Mouse (Mus musculus): ENCODE measurements around the gene Ccdc85c. TPM values are rescaled to one million over a fixed set of nuclear protein-coding genes. Genes with fewer than 3 reads are reported as not detected.

The Ccdc85c gene
- total and polyA plus RNA-seq, 3 experiments = 14.0 to 32.4 (median 15.2) TPM

DNA sequence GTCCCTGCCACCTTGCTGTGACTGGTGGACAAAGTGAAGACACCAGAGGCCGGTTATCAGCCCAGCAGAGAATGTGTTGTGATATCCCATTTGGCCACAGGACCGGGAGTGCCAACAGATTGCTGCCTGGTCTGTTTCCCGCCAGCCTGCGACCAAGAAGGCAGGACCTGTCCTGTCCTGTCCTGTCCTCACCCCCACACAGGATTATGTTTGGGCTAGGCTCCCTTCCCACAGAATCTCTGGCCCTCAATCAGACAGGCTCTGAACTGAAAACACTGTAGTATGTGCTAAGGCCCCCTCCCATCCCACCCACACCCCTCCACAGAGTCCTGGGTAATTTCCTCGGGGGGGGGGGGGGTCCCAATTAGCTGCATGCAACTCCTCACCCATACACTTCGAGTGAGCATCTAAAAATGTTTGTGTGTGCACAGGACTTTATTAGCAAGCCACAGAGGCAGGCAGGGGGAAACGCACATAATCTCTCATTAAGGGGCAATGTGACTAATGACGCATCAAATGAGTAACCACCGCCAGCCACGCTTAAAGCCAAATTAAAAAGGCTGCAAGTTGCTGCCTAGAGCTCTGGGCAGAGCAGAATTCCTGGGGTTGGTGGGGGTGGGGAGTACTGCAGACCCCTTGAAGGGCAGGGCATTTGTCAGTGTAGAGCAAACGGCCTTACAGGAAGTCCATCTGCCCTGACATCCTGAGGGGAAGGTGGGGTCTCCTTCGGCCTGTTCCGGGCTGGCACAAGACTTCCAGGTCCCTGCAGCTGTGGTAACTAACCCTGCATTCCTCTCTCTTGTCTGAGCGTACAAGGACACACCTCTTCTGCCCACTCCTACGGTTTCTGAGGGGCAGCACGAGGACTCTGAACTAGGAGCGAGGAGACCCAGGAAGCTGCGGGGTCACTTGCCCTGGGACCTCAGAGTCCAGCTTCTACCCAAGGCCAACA, 61.9 kb downstream of the Ccdc85c start:
- Histone ChIP-seq H3K27me3 (replicated peaks) (no peaks in the 10 kb centered on the region), H3K9ac (ENCODE audit: insufficient read depth, low read depth) (no peak overlapping the region), H3K4me2 (ENCODE audit: insufficient read depth, low read depth, poor library complexity, severe bottlenecking) (no peak overlapping the region), H3K4me1 (ENCODE audit: control insufficient read depth in 1 of 2, insufficient read depth in 2 of 2) (peaks cover 0 to 21% of the 10 kb centered on the region in 2 experiments; a peak in 2 of 4 replicates), H3K27ac (ENCODE audit: insufficient read depth, low read depth) (no peak overlapping the region), H3K36me3 (replicated peaks in 1 of 2; ENCODE audit: control insufficient read depth in 1 of 2, insufficient read depth in 1 of 2, low read length in 1 of 2) (peaks cover 0 to 75% of the 10 kb centered on the region in 2 experiments), H3K4me3 (replicated peaks in 1 of 3; ENCODE audit: low read depth in 2 of 3, low read length in 2 of 3, poor library complexity in 1 of 3) (no peak overlapping the region), H3K9me3 (replicated peaks; ENCODE audit: low read length) (no peaks in the 10 kb centered on the region), H3K79me2 (replicated peaks; ENCODE audit: control insufficient read depth, extremely low read depth, insufficient read depth, poor library complexity, severe bottlenecking) (no peaks in the 10 kb centered on the region)
- no peak for DNase-seq (ENCODE audit: extremely low read depth)
- TF ChIP-seq MAX (IDR thresholded peaks at IDR 0.05; ENCODE audit: low read length) = no peak
- no peak for TF ChIP-seq MYC (IDR thresholded peaks at IDR 0.05; ENCODE audit: low read depth, low read length)
- TF ChIP-seq JUN (IDR thresholded peaks at IDR 0.05; ENCODE audit: insufficient read depth, low read depth, low read length) = no peak
- TF ChIP-seq HCFC1 (IDR thresholded peaks at IDR 0.05; ENCODE audit: low read depth, low read length) = no peak
- no peak for TF ChIP-seq ZNF384 (IDR thresholded peaks at IDR 0.05; ENCODE audit: low read depth, low read length)
- TF ChIP-seq NELFE (IDR thresholded peaks at IDR 0.05; ENCODE audit: low read depth, low read length) = no peak
- no peak for TF ChIP-seq ELF1 (IDR thresholded peaks at IDR 0.05; ENCODE audit: low read depth, low read length)
- no peak for TF ChIP-seq NRF1 (IDR thresholded peaks at IDR 0.05; ENCODE audit: low read depth, low read length)
- no peak for TF ChIP-seq MXI1 (IDR thresholded peaks at IDR 0.05; ENCODE audit: low read depth, low read length)
- TF ChIP-seq RAD21 (IDR thresholded peaks at IDR 0.05; ENCODE audit: low read depth, low read length) = no peak
- TF ChIP-seq ZKSCAN1 (IDR thresholded peaks at IDR 0.05; ENCODE audit: borderline replicate concordance, low read depth, low read length) = no peak
- TF ChIP-seq RCOR1 (conservative IDR thresholded peaks at IDR 0.05; ENCODE audit: low read depth, low read length) = no peak
- TF ChIP-seq SIN3A (IDR thresholded peaks at IDR 0.05; ENCODE audit: low read length) = no peak
- TF ChIP-seq ZC3H11A (IDR thresholded peaks at IDR 0.05; ENCODE audit: low read depth, low read length) = no peak
- TF ChIP-seq MAZ (IDR thresholded peaks at IDR 0.05; ENCODE audit: low read depth, low read length) = no peak
- no peak for TF ChIP-seq E2F4 (IDR thresholded peaks at IDR 0.05; ENCODE audit: insufficient replicate concordance, low read depth, low read length)
- in situ Hi-C loops (cut with MboI; ENCODE audit: low pct_ligation_motif_present, low pct_unique_long_range_greater_than_20kb, low sequenced_read_pairs) = no loop called here
- dilution Hi-C loops (cut with MboI; ENCODE audit: extremely low pct_ligation_motif_present, extremely low pct_unique_long_range_greater_than_20kb, low sequenced_read_pairs) = no loop called here

DNA sequence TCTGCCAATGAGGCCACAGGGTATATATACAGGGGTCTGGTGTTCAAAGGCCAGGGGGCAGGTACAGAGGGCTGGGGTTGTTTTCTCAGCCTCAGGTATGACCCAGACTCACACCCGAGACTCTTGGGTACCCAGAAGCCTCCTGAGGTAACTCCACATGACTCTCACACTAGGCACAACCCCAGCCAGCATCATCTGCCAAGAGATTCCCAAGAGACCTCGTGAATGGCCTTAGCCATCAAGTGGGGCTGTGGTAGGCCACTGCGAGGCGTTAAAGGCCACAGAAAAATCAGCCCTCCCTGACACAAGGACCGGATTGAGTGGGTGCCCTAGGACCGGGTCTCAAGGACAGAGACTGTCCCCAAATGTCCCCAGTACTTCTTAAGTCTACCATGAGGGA, 62.7 kb downstream of the Ccdc85c start:
- H3K27me3 ChIP-seq (replicated peaks) = no peaks in the 10 kb centered on the region

More for the DNA sequence above, 62.7 kb downstream of the Ccdc85c start:
- in situ Hi-C loops (cut with MboI; ENCODE audit: low pct_ligation_motif_present, low pct_unique_long_range_greater_than_20kb, low sequenced_read_pairs) = no loop called here
- Histone ChIP-seq H3K79me2 (replicated peaks; ENCODE audit: control insufficient read depth, extremely low read depth, insufficient read depth, poor library complexity, severe bottlenecking) (no peaks in the 10 kb centered on the region), H3K4me1 (ENCODE audit: control insufficient read depth in 1 of 2, insufficient read depth in 2 of 2) (peaks cover 0 to 18% of the 10 kb centered on the region in 2 experiments; a peak in 2 of 4 replicates), H3K27ac (ENCODE audit: insufficient read depth, low read depth) (no peak overlapping the region), H3K9ac (ENCODE audit: insufficient read depth, low read depth) (no peak overlapping the region), H3K9me3 (replicated peaks; ENCODE audit: low read length) (no peaks in the 10 kb centered on the region), H3K36me3 (replicated peaks in 1 of 2; ENCODE audit: control insufficient read depth in 1 of 2, insufficient read depth in 1 of 2, low read length in 1 of 2) (peaks cover 0 to 77% of the 10 kb centered on the region in 2 experiments), H3K4me2 (ENCODE audit: insufficient read depth, low read depth, poor library complexity, severe bottlenecking) (no peak overlapping the region), H3K4me3 (replicated peaks in 1 of 3; ENCODE audit: low read depth in 2 of 3, low read length in 2 of 3, poor library complexity in 1 of 3) (no peak overlapping the region)
- dilution Hi-C loops (cut with MboI; ENCODE audit: extremely low pct_ligation_motif_present, extremely low pct_unique_long_range_greater_than_20kb, low sequenced_read_pairs) = no loop called here
- no peak for TF ChIP-seq SIN3A (IDR thresholded peaks at IDR 0.05; ENCODE audit: low read length)
- no peak for TF ChIP-seq EP300 (IDR thresholded peaks at IDR 0.05; ENCODE audit: low read length)
- TF ChIP-seq ZNF384 (IDR thresholded peaks at IDR 0.05; ENCODE audit: low read depth, low read length) = no peak
- no peak for TF ChIP-seq ZMIZ1 (IDR thresholded peaks at IDR 0.05; ENCODE audit: low read depth, low read length)
- no peak for TF ChIP-seq NELFE (IDR thresholded peaks at IDR 0.05; ENCODE audit: low read depth, low read length)
- no peak for TF ChIP-seq KAT2A (IDR thresholded peaks at IDR 0.05; ENCODE audit: insufficient replicate concordance, low read length)
- TF ChIP-seq TCF12 (IDR thresholded peaks at IDR 0.05; ENCODE audit: low read depth, low read length) = no peak
- TF ChIP-seq POLR2A (IDR thresholded peaks at IDR 0.05; ENCODE audit: low read depth, low read length) = no peak
- TF ChIP-seq USF2 (conservative IDR thresholded peaks at IDR 0.05; ENCODE audit: low read depth, low read length) = no peak
- TF ChIP-seq ETS1 (conservative IDR thresholded peaks at IDR 0.05; ENCODE audit: low read depth, low read length) = no peak
- no peak for TF ChIP-seq MXI1 (IDR thresholded peaks at IDR 0.05; ENCODE audit: low read depth, low read length)
- TF ChIP-seq HCFC1 (IDR thresholded peaks at IDR 0.05; ENCODE audit: low read depth, low read length) = no peak
- no peak for DNase-seq (ENCODE audit: extremely low read depth)

Data from CH12.LX (cell line).